Mouse (Mus musculus): ENCODE data around the gene Ccdc142.

Ccdc142 gene

GRCm38 (mm10) chr6:83101316-83101687, at the start of gene Ccdc142, which contains the start of gene Gm42688:
Gene Ccdc142, plus strand, starts transcription at chr6:83101601.
Gene Gm42688, plus strand, starts transcription at chr6:83101617.
- peak; percentile 81 for DNase-seq (ENCODE audit: low spot score)

GRCm38 (mm10) chr6:83053136-83053960, 48.1 kb upstream of the Ccdc142 start:
- peak; percentile 67 for DNase-seq (ENCODE audit: low spot score)

GRCm38 (mm10) chr6:83054074-83054851, 47.1 kb upstream of the Ccdc142 start, which contains the start of gene Aup1:
Gene Aup1, plus strand, starts transcription at chr6:83054521.
- DNase-seq (ENCODE audit: low spot score) = peak; percentile 98

- no peak for DNase-seq (ENCODE audit: low spot score)
These were observed 46.5 kb upstream of the Ccdc142 start, which contains the start of gene Htra2 for GRCm38 (mm10) chr6:83054871-83055431. Gene Htra2, minus strand, starts transcription at chr6:83055273.

GRCm38 (mm10) chr6:83057790-83058189, 43.6 kb upstream of the Ccdc142 start, which contains the start of gene Dqx1:
Gene Dqx1, plus strand, starts transcription at chr6:83057844.
- DNase-seq (ENCODE audit: low spot score) = peak; percentile 72

GRCm38 (mm10) chr6:83058725-83059124, 42.7 kb upstream of the Ccdc142 start:
- no peak for DNase-seq (ENCODE audit: low spot score)

GRCm38 (mm10) chr6:83065995-83066394, 35.4 kb upstream of the Ccdc142 start:
- no peak for DNase-seq (ENCODE audit: low spot score)

- DNase-seq (ENCODE audit: low spot score) = no peak
These were observed 35.0 kb upstream of the Ccdc142 start for GRCm38 (mm10) chr6:83066441-83066840.

- DNase-seq (ENCODE audit: low spot score) = no peak
These were observed 33.2 kb upstream of the Ccdc142 start for GRCm38 (mm10) chr6:83068221-83068620.

- no peak for DNase-seq (ENCODE audit: low spot score)
These were observed 32.5 kb upstream of the Ccdc142 start for GRCm38 (mm10) chr6:83068706-83069487.

GRCm38 (mm10) chr6:83069488-83070246, 31.7 kb upstream of the Ccdc142 start:
- no peak for DNase-seq (ENCODE audit: low spot score)

GRCm38 (mm10) chr6:83070247-83070310, 31.3 kb upstream of the Ccdc142 start, which contains the start of gene Tlx2:
Gene Tlx2, minus strand, starts transcription at chr6:83070293.
- DNase-seq (ENCODE audit: low spot score) = no peak

- peak; percentile 51 for DNase-seq (ENCODE audit: low spot score)
These were observed 30.8 kb upstream of the Ccdc142 start for GRCm38 (mm10) chr6:83070311-83071219.

GRCm38 (mm10) chr6:83071220-83071619, 30.2 kb upstream of the Ccdc142 start:
- DNase-seq (ENCODE audit: low spot score) = no peak

GRCm38 (mm10) chr6:83074979-83075378, 26.4 kb upstream of the Ccdc142 start:
- DNase-seq (ENCODE audit: low spot score) = no peak

- peak; percentile 74 for DNase-seq (ENCODE audit: low spot score)
These were observed 23.6 kb upstream of the Ccdc142 start, which contains the start of gene Pcgf1 for GRCm38 (mm10) chr6:83077630-83078323. Gene Pcgf1, plus strand, starts transcription at chr6:83077869.

- DNase-seq (ENCODE audit: low spot score) = peak; percentile 98
These were observed 23.0 kb upstream of the Ccdc142 start for GRCm38 (mm10) chr6:83078324-83078858.

GRCm38 (mm10) chr6:83080210-83080609, 21.2 kb upstream of the Ccdc142 start:
- DNase-seq (ENCODE audit: low spot score) = no peak

GRCm38 (mm10) chr6:83083497-83083896, 17.9 kb upstream of the Ccdc142 start:
- DNase-seq (ENCODE audit: low spot score) = no peak

All from MN1 (cell line).